Mouse (Mus musculus) thymus, postnatal 14 days (tissue): ENCODE results near the gene Gm7534.
"Not testable (repeated sequence)": the region's sequence is repeated elsewhere in the genome, so short reads cannot be mapped to it uniquely, and the experiment has no call there.

Experiments used
- DNase-seq: peaks from one replicate; pipeline ENCODE4 v3.0.0; 2021

Gene Gm7534

GRCm38 (mm10) chr4:134199371-134199770 lies 3.4 kb downstream of the Gm7534 start:
- DNase-seq: no peak

GRCm38 (mm10) chr4:134186268-134186667 lies 16.5 kb downstream of the Gm7534 start:
- DNase-seq: no peak

- DNase-seq: no peak
Observed at GRCm38 (mm10) chr4:134185569-134185968, 17.2 kb downstream of the Gm7534 start.

GRCm38 (mm10) chr4:134183711-134184110 lies 19.1 kb downstream of the Gm7534 start:
- DNase-seq: no peak

- no peak for DNase-seq
Observed at GRCm38 (mm10) chr4:134181825-134182224, 21.0 kb downstream of the Gm7534 start.

GRCm38 (mm10) chr4:134181112-134181511 lies 21.7 kb downstream of the Gm7534 start:
- DNase-seq: no peak

GRCm38 (mm10) chr4:134172391-134172790 lies 30.4 kb downstream of the Gm7534 start:
- DNase-seq: no peak

GRCm38 (mm10) chr4:134166906-134167305 lies 35.9 kb downstream of the Gm7534 start:
- no peak for DNase-seq

- DNase-seq: peak; percentile 75
Observed at GRCm38 (mm10) chr4:134165548-134166465, 37.0 kb downstream of the Gm7534 start.

- peak; percentile 25 for DNase-seq
Observed at GRCm38 (mm10) chr4:134165024-134165423, 37.8 kb downstream of the Gm7534 start.

- no peak for DNase-seq
Observed at GRCm38 (mm10) chr4:134164591-134164990, 38.2 kb downstream of the Gm7534 start.

- DNase-seq: peak; percentile 51
Observed at GRCm38 (mm10) chr4:134160071-134160470, 42.7 kb downstream of the Gm7534 start.

- DNase-seq: no peak
Observed at GRCm38 (mm10) chr4:134158774-134159173, 44.0 kb downstream of the Gm7534 start.

- no peak for DNase-seq
Observed at GRCm38 (mm10) chr4:134157558-134157957, 45.2 kb downstream of the Gm7534 start.

GRCm38 (mm10) chr4:134156744-134157143 lies 46.1 kb downstream of the Gm7534 start:
- DNase-seq: no peak

- no peak for DNase-seq
Observed at GRCm38 (mm10) chr4:134155961-134156465, 46.8 kb downstream of the Gm7534 start.

GRCm38 (mm10) chr4:134155531-134155930 lies 47.3 kb downstream of the Gm7534 start:
- no peak for DNase-seq

GRCm38 (mm10) chr4:134154354-134154753 lies 48.5 kb downstream of the Gm7534 start:
- no peak for DNase-seq

GRCm38 (mm10) chr4:134153656-134154055 lies 49.1 kb downstream of the Gm7534 start:
- no peak for DNase-seq

- no peak for DNase-seq
Observed at GRCm38 (mm10) chr4:134152112-134152511, 50.7 kb downstream of the Gm7534 start.

GRCm38 (mm10) chr4:134149389-134149788 lies 53.4 kb downstream of the Gm7534 start:
- DNase-seq: no peak

- not testable (repeated sequence) for DNase-seq
Observed at GRCm38 (mm10) chr4:134144297-134144696, 58.5 kb downstream of the Gm7534 start.
